ENCODE assay signal across 8 mouse cellular contexts in genomic region chr1:86389230-86389629, GRCm38 (mm10). TPM values are rescaled to one million over a fixed set of nuclear protein-coding genes. Genes with fewer than 3 reads are reported as not detected.
DNase-seq lines count a peak whose midpoint lies in the region; ATAC-seq lines count a peak whose summit lies in the region.

No protein-coding gene starts in this region.

- intact Hi-C loops in left cerebral cortex, postnatal 25 days (cut with DNase I) = loop anchor here (5.0 kb wide), 1 partner anchor 43 kb away; no protein-coding TSS in a partner anchor

- H3K27ac ChIP-seq in forebrain, embryonic 16.5 days (ENCODE audit: low read length) = no peak overlapping the region
- H3K27ac ChIP-seq in hindbrain, embryonic 16.5 days (ENCODE audit: low read depth, low read length) = no peak overlapping the region
- H3K27ac ChIP-seq in midbrain, embryonic 15.5 days = no peak overlapping the region

- no peaks in the 10 kb centered on the region for H3K27me3 ChIP-seq in forebrain, embryonic 16.5 days (replicated peaks; ENCODE audit: control insufficient read depth, insufficient read depth, low read length)
- H3K27me3 ChIP-seq in hindbrain, embryonic 16.5 days (replicated peaks; ENCODE audit: control insufficient read depth, insufficient read depth, low read length) = no peaks in the 10 kb centered on the region
- no peaks in the 10 kb centered on the region for H3K27me3 ChIP-seq in midbrain, embryonic 15.5 days (replicated peaks)

- peak; percentile 59 to 88 for DNase-seq in adrenal gland, adult (ENCODE audit: inconsistent age in 2 of 2, low spot score in 1 of 2)
- no peak for DNase-seq in adrenal gland, adult 8-10 months
- peak; percentile 43 for DNase-seq in cerebellum, adult 11-12 months
- peak; percentile 58 to 68 for DNase-seq in left cerebral cortex, postnatal 25 days (ENCODE audit: low spot score in 2 of 2)
- DNase-seq in spleen, adult 18-20 months = peak; percentile 50 to 77

- no peaks in the 10 kb centered on the region for H3K4me1 ChIP-seq in forebrain, embryonic 16.5 days (replicated peaks; ENCODE audit: control insufficient read depth, insufficient read depth, low read length)
- H3K4me1 ChIP-seq in hindbrain, embryonic 16.5 days (ENCODE audit: control insufficient read depth, insufficient read depth, low read depth, low read length) = no peaks in the 10 kb centered on the region
- H3K4me1 ChIP-seq in midbrain, embryonic 15.5 days = peaks cover 3% of the 10 kb centered on the region; the same call in 1 of the 2 replicates

- H3K4me3 ChIP-seq in forebrain, embryonic 16.5 days (replicated peaks; ENCODE audit: low read length) = no peak overlapping the region
- no peak overlapping the region for H3K4me3 ChIP-seq in hindbrain, embryonic 16.5 days (ENCODE audit: low read length)
- no peak overlapping the region for H3K4me3 ChIP-seq in midbrain, embryonic 15.5 days

- ATAC-seq in forebrain, embryonic 16.5 days = 0 out of 2 replicates have a peak, but pooled peaks have one; percentile 43
- peak; percentile 66 for ATAC-seq in hindbrain, embryonic 16.5 days
- ATAC-seq in midbrain, embryonic 15.5 days (replicated peaks) = peak; percentile 50; the same call in 1 of the 2 replicates

- 7% methylated on average over 11 of the region's 11 CpGs for WGBS in forebrain, embryonic 16.5 days
- WGBS in hindbrain, embryonic 16.5 days = under 1% methylated on average over 11 of the region's 11 CpGs
- WGBS in midbrain, embryonic 15.5 days = 5% methylated on average over 11 of the region's 11 CpGs

- H3K36me3 ChIP-seq in forebrain, embryonic 16.5 days (ENCODE audit: control insufficient read depth, insufficient read depth) = no peaks in the 10 kb centered on the region
- no peaks in the 10 kb centered on the region for H3K36me3 ChIP-seq in hindbrain, embryonic 16.5 days (ENCODE audit: control insufficient read depth, insufficient read depth, low read length)
- no peaks in the 10 kb centered on the region for H3K36me3 ChIP-seq in midbrain, embryonic 15.5 days (replicated peaks)

- no peak overlapping the region for H3K9ac ChIP-seq in forebrain, embryonic 16.5 days (replicated peaks; ENCODE audit: low read depth, low read length)
- no peak overlapping the region for H3K9ac ChIP-seq in hindbrain, embryonic 16.5 days (ENCODE audit: low read depth, low read length)
- H3K9ac ChIP-seq in midbrain, embryonic 15.5 days = no peak overlapping the region; the same call in 1 of the 2 replicates

- no peak overlapping the region for H3K4me2 ChIP-seq in forebrain, embryonic 16.5 days (ENCODE audit: low read length)
- H3K4me2 ChIP-seq in hindbrain, embryonic 16.5 days (ENCODE audit: low read length) = no peak overlapping the region; the same call in 1 of the 2 replicates
- no peak overlapping the region for H3K4me2 ChIP-seq in midbrain, embryonic 15.5 days

- no peaks in the 10 kb centered on the region for H3K9me3 ChIP-seq in forebrain, embryonic 16.5 days (ENCODE audit: control insufficient read depth, low read length)
- H3K9me3 ChIP-seq in hindbrain, embryonic 16.5 days (ENCODE audit: control insufficient read depth, low read length) = no peaks in the 10 kb centered on the region
- no peaks in the 10 kb centered on the region for H3K9me3 ChIP-seq in midbrain, embryonic 15.5 days

RNA-seq across cellular contexts. Expression of gene Ncl, which starts 30.0 kb away (rescaled TPM):
- total RNA-seq in adrenal gland, adult 8-10 months (2022) = 100 to 1,000 TPM; 181 to 250 (median 204) TPM
- polyA plus RNA-seq in forebrain, embryonic 16.5 days (2015; fragmentation: Nextera tagmentation; extraction: Ambion mirVana) = 227 and 228 TPM in 2 replicates
- 205 and 214 TPM in 2 replicates for polyA plus RNA-seq in hindbrain, embryonic 16.5 days (2015; fragmentation: Nextera tagmentation; extraction: Ambion mirVana)
- 100 to 1,000 TPM; 135 to 136 TPM for total RNA-seq in left cerebral cortex, postnatal 25 days (2021)
- 184 and 193 TPM in 2 replicates for polyA plus RNA-seq in midbrain, embryonic 15.5 days (2015; fragmentation: Nextera tagmentation; extraction: Ambion mirVana)

RNA-seq across cellular contexts. Expression of gene Nmur1, which starts 36.8 kb away (rescaled TPM):
- total RNA-seq in adrenal gland, adult 8-10 months (2022) = not detected
- not detected in 2 replicates for polyA plus RNA-seq in forebrain, embryonic 16.5 days (2015; fragmentation: Nextera tagmentation; extraction: Ambion mirVana)
- 0.13 TPM in 1 of 2 replicates, not detected in the other for polyA plus RNA-seq in hindbrain, embryonic 16.5 days (2015; fragmentation: Nextera tagmentation; extraction: Ambion mirVana)
- not detected for total RNA-seq in left cerebral cortex, postnatal 25 days (2021)
- polyA plus RNA-seq in midbrain, embryonic 15.5 days (2015; fragmentation: Nextera tagmentation; extraction: Ambion mirVana) = 0.61 TPM in 1 of 2 replicates, not detected in the other

RNA-seq across cellular contexts. Expression of gene Tex44, which starts 36.9 kb away (rescaled TPM):
- not detected for total RNA-seq in adrenal gland, adult 8-10 months (2022)
- polyA plus RNA-seq in forebrain, embryonic 16.5 days (2015; fragmentation: Nextera tagmentation; extraction: Ambion mirVana) = not detected in 2 replicates
- not detected in 2 replicates for polyA plus RNA-seq in hindbrain, embryonic 16.5 days (2015; fragmentation: Nextera tagmentation; extraction: Ambion mirVana)
- not detected for total RNA-seq in left cerebral cortex, postnatal 25 days (2021)
- not detected in 2 replicates for polyA plus RNA-seq in midbrain, embryonic 15.5 days (2015; fragmentation: Nextera tagmentation; extraction: Ambion mirVana)
